Mouse (Mus musculus) embryonic facial prominence, embryonic 14.5 days (tissue): ENCODE data around the gene Mrpl16. TPM values are rescaled to one million over a fixed set of nuclear protein-coding genes. Genes with fewer than 3 reads are reported as not detected.

Source experiments
- ATAC-seq: fragments of 200-750 bp; cut with Nextera tagmentation; 2 replicates; pipeline ENCODE4 v1.8.0; 2017; ENCODE audit warnings: low read depth, moderate number of reproducible peaks, moderate TSS enrichment
- DNase-seq: peaks from one replicate; pipeline ENCODE4 v3.0.0-alpha.2; 2015; ENCODE audit warnings: low spot score
- H3K27ac ChIP-seq: fragments of 300-500 bp; sonication (generic); replicated peaks from 2 replicates; pipeline ENCODE4 v1.5.1; 2014; ENCODE audit warnings: low read depth, mild to moderate bottlenecking, low read length, moderate library complexity
- H3K27me3 ChIP-seq: fragments of 300-500 bp; sonication (generic); replicated peaks from 2 replicates; pipeline ENCODE4 v1.6.1; 2014; ENCODE audit warnings: low read length; ENCODE audit not compliant: control insufficient read depth, insufficient read depth
- H3K36me3 ChIP-seq: fragments of 300-500 bp; sonication (generic); 2 replicates; pipeline ENCODE4 v1.6.1; 2014; ENCODE audit warnings: low read length, mixed read lengths; ENCODE audit not compliant: control insufficient read depth, insufficient read depth
- H3K4me1 ChIP-seq: fragments of 300-500 bp; sonication (generic); 2 replicates; pipeline ENCODE4 v1.6.1; 2014; ENCODE audit warnings: antibody characterized with exemption, low read length; ENCODE audit not compliant: control insufficient read depth, insufficient read depth
- H3K4me2 ChIP-seq: fragments of 300-500 bp; sonication (generic); 2 replicates; pipeline ENCODE4 v1.6.1; 2014; ENCODE audit warnings: low read depth, mild to moderate bottlenecking, low read length, moderate library complexity, mixed read lengths
- H3K4me3 ChIP-seq: fragments of 300-500 bp; sonication (generic); 2 replicates; pipeline ENCODE4 v1.5.1; 2014; ENCODE audit warnings: low read depth, mild to moderate bottlenecking, low read length
- H3K9ac ChIP-seq: fragments of 300-500 bp; sonication (generic); 2 replicates; pipeline ENCODE4 v1.6.1; 2014; ENCODE audit warnings: low read depth, mild to moderate bottlenecking, low read length, moderate library complexity, mixed read lengths
- H3K9me3 ChIP-seq: fragments of 300-500 bp; sonication (generic); 2 replicates; pipeline ENCODE4 v1.6.1; 2016; ENCODE audit warnings: low read length; ENCODE audit not compliant: control insufficient read depth
- WGBS: fragments of 180-500 bp; shearing (Covaris S2); extraction: QIAGEN DNeasy Blood & Tissue Kit; methylation state at CpG from one replicate; pipeline ENCODE4 v1.1.7; 2014; 5-methylcytosine and 5-hydroxymethylcytosine counted together
- polyA plus RNA-seq: library from polyadenylated mRNA; unstranded; fragments of >200 nt; fragmentation: Nextera tagmentation; extraction: Ambion mirVana; gene quantifications from 2 replicates; pipeline ENCODE4 v1.2.1, GENCODE M21; 2014

The Mrpl16 gene
- polyA plus RNA-seq, 1 experiment from 2014 or later: 48.9 TPM

DNA sequence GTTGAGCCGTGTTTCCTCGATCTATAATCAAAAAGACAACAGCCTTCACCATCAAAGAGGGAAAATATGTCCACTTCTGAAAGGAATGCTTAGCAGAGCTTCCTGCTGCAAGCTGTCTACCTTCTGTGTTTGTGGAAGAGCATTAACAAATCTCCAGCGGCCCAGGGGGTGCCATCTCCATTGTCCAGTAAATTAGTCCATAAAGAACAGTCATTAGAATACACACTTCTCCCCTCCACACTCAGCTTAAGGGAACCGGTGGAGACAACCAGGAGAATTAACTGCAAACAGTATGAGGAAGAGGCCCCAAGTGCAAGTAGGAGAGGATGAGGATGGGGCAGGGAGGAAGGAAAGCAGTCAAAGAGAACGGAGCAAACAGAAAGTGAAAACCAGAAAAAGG lies 21.6 kb downstream of the Mrpl16 start:
- Histone ChIP-seq H3K9ac (no peak overlapping the region), H3K4me1 (no peaks in the 10 kb centered on the region), H3K36me3 (no peaks in the 10 kb centered on the region), H3K4me3 (no peak overlapping the region), H3K9me3 (no peaks in the 10 kb centered on the region), H3K4me2 (no peak overlapping the region), H3K27ac (no peak overlapping the region), H3K27me3 (no peaks in the 10 kb centered on the region)
- no peak for ATAC-seq
- no peak for DNase-seq
- 76% methylated on average over 5 of the region's 5 CpGs for WGBS

DNA sequence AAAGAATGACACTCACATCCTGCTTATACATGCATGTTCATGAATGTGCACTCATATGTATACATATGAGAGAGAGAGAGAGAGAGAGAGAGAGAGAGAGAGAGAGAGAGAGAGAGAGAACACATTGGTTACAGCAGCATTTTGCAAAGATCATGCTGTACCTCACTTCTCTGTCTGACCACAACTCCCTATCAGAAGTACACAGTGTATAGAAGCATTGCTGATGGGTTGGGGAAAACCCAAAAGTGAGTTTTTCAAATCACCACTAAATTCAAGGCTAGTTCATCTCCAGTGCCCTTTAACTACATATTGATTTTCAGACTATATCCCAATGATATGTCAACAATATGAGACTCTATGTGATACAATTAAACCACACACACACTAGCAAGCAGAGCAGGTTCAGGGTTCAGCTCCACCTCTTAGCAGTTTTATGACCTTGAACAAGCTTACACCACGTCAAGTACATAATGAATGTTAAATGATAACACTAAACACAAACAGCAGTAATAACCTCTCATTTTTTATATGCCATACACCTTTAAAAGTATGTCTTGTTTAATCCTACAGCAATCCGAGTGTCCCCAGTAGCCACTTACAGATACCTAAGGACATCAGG lies 23.7 kb downstream of the Mrpl16 start:
- H3K9me3 ChIP-seq: no peaks in the 10 kb centered on the region
- WGBS: 78% methylated on average over 2 of the region's 2 CpGs
- no peaks in the 10 kb centered on the region for H3K36me3 ChIP-seq
- H3K27ac ChIP-seq: no peak overlapping the region
- ATAC-seq: no peak
- H3K9ac ChIP-seq: no peak overlapping the region
- H3K4me3 ChIP-seq: no peak overlapping the region
- H3K27me3 ChIP-seq: no peaks in the 10 kb centered on the region
- DNase-seq: no peak
- no peak overlapping the region for H3K4me2 ChIP-seq
- H3K4me1 ChIP-seq: no peaks in the 10 kb centered on the region

DNA sequence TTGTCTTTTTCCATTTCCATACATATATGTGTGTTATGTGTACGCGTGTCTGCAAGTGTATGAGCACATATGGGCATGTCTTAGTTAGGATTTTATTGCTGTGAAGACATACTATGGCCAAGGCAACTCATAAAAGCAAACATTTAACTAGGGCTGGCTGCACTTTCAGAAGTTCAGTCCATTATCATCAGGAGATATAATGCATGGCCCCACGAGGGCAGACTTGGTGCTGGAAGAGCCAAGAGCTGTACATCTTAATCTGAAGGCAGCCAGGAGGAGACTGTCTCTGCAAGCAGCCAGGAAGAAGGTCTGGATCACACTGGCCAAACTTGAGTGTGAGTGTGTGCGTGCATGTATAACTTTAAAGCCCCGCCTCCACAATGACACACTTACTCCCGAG lies 24.3 kb downstream of the Mrpl16 start:
- Histone ChIP-seq H3K9me3 (no peaks in the 10 kb centered on the region), H3K36me3 (no peaks in the 10 kb centered on the region), H3K9ac (no peak overlapping the region), H3K27ac (no peak overlapping the region), H3K27me3 (no peaks in the 10 kb centered on the region), H3K4me2 (no peak overlapping the region), H3K4me3 (no peak overlapping the region), H3K4me1 (no peaks in the 10 kb centered on the region)
- no peak for ATAC-seq
- no peak for DNase-seq
- 82% methylated on average over 6 of the region's 6 CpGs for WGBS

DNA sequence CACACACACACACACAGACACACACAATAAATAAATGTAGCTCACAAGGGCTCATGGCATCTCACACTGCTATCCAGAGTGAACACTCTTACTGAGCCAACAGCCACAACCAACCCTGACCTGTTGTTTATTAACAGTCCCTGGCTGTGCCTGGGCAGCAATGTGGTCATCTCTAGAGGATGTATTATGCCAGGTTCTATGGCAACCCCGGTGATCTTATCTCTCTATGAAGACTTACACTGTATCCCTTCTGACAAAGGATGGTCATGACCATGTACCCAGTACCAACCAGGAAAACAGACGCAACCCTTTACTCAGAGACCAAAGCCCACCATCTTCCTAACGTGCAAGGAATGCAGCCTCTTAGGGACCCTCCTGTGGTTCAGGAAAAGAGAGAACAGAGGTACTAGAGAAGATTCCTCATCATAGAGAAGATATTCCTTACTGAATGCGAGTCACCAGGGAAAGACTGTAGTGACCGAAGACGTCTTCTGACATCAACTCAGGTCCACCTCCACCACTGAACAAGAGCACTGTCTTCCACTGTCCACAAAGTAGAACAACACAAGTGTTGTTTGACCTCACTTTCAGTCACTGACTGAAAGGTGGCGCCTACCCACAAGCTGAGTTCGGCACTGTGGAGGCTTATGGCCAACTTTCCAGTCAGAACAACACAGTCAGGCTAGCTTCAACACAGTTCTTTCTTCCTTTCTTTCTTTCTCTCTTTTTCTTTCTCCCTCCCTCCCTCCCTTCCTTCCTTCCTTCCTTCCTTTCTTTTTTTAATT lies 30.5 kb downstream of the Mrpl16 start:
- Histone ChIP-seq H3K4me2 (no peak overlapping the region), H3K4me3 (no peak overlapping the region), H3K4me1 (no peaks in the 10 kb centered on the region), H3K27me3 (no peaks in the 10 kb centered on the region), H3K9ac (no peak overlapping the region), H3K9me3 (no peaks in the 10 kb centered on the region), H3K27ac (no peak overlapping the region), H3K36me3 (no peaks in the 10 kb centered on the region)
- DNase-seq: no peak
- ATAC-seq: no peak
- WGBS: 72% methylated on average over 8 of the region's 8 CpGs

DNA sequence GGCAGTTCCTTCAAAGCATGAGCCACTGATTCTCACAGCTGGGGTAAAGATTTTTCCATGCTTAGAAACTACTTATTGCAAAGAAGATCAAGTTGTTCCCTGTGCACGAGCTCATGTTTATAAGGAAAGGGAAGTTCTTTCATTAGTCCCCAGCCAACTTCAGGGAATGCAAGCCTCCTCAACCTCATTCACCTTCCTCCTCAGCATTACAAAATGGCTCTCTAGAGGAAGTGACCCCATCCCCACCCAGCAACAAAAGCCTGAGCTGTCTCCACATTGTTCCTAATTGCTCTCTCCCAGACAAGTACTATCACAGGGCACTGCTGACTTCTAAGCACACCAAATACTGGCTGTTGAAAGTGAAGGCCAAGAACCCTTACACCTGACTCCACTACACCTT lies 34.2 kb downstream of the Mrpl16 start:
- 67% methylated on average over 1 of the region's 1 CpGs for WGBS
- ATAC-seq (no peak), DNase-seq (no peak)
- no peak overlapping the region for H3K9ac ChIP-seq
- H3K9me3 ChIP-seq: no peaks in the 10 kb centered on the region
- no peaks in the 10 kb centered on the region for H3K27me3 ChIP-seq
- H3K4me1 ChIP-seq: no peaks in the 10 kb centered on the region
- H3K4me3 ChIP-seq: no peak overlapping the region
- no peaks in the 10 kb centered on the region for H3K36me3 ChIP-seq
- H3K27ac ChIP-seq: no peak overlapping the region
- no peak overlapping the region for H3K4me2 ChIP-seq

DNA sequence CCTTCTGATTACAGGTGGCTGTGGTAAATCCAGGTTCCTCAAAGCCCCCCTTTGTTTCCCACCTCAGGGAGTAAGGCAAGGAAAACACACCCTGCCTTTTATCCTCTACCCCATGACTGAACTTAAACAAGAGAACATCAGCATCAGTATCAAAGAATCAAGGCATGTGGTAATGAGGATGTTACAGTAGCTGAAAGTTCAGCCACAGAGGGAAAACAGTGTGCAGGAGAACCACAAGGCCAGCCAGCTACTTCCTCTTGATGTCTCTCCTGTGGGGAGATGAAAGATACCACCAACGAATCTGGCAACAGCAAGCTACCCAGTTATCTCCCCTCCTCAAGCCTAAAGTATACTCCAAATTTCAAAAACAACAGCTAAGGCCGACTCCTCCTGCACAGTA lies 37.1 kb downstream of the Mrpl16 start:
- 66% methylated on average over 2 of the region's 2 CpGs for WGBS
- no peaks in the 10 kb centered on the region for H3K4me1 ChIP-seq
- no peak overlapping the region for H3K4me3 ChIP-seq
- no peak overlapping the region for H3K4me2 ChIP-seq
- no peaks in the 10 kb centered on the region for H3K9me3 ChIP-seq
- no peak overlapping the region for H3K9ac ChIP-seq
- no peak overlapping the region for H3K27ac ChIP-seq
- no peaks in the 10 kb centered on the region for H3K36me3 ChIP-seq
- DNase-seq: no peak
- ATAC-seq: no peak
- H3K27me3 ChIP-seq: no peaks in the 10 kb centered on the region

DNA sequence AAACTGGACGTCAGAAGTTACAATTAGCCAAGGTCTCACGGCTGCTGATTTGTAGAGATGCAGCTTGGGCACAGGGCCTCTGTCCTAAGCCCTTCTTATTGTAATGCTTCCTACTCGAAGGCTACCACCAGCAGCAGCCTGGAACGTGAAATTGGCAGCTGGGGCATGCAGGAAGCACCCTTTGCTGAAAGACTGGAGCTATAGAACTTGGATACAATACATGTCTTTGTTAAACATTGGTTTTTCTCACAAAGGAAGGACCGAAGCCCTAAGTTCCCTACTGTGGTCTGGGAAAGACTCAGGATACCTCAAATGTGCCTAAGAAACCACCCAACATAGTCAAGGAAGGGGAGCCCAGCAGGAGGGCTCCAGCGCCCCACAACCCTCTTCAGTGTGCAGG lies 37.6 kb downstream of the Mrpl16 start:
- 46% methylated on average over 6 of the region's 6 CpGs for WGBS
- DNase-seq: no peak

DNA sequence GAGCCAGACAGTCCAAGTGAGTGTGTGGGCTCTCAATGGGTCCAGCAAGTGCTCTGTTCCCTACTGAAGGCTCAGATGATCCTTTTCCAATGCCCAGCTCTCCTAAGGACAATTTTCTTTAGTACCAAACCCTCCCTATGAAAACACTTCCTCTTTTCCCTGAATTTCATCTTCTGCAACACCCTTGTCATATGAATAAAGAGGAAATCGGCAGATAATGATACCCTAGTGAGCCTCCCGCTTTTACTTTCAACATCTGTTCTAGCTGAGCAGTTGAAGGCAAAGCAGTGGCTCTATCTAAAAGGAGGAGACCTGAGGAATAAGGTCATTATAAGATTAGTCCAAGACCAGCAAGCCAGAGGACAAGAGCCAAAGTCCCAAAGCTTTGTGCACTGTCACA lies 38.3 kb downstream of the Mrpl16 start:
- Histone ChIP-seq H3K4me3 (no peak overlapping the region), H3K27ac (no peak overlapping the region), H3K36me3 (no peaks in the 10 kb centered on the region), H3K9me3 (no peaks in the 10 kb centered on the region), H3K4me1 (no peaks in the 10 kb centered on the region), H3K27me3 (no peaks in the 10 kb centered on the region), H3K9ac (no peak overlapping the region), H3K4me2 (no peak overlapping the region)
- WGBS: 75% methylated on average over 2 of the region's 2 CpGs
- ATAC-seq (no peak), DNase-seq (no peak)

More for the DNA sequence above, 37.6 kb downstream of the Mrpl16 start:
- no peaks in the 10 kb centered on the region for H3K4me1 ChIP-seq
- no peak overlapping the region for H3K4me3 ChIP-seq
- ATAC-seq: no peak
- no peaks in the 10 kb centered on the region for H3K9me3 ChIP-seq
- no peak overlapping the region for H3K4me2 ChIP-seq
- H3K27me3 ChIP-seq: no peaks in the 10 kb centered on the region
- H3K9ac ChIP-seq: no peak overlapping the region
- H3K36me3 ChIP-seq: no peaks in the 10 kb centered on the region
- no peak overlapping the region for H3K27ac ChIP-seq
